Mouse (Mus musculus) cortical plate, adult 2 months (tissue): Measurements from ENCODE around the gene Igtp.

ENCODE experiments used
- CTCF ChIP-seq: fragments of 200-500 bp; IDR thresholded peaks from 2 replicates; pipeline ENCODE4 v1.5.1; 2011; ENCODE audit warnings: mild to moderate bottlenecking, control low read depth, low read length; ENCODE audit not compliant: insufficient read depth; ENCODE audit errors: extremely low read depth
- POLR2A ChIP-seq: fragments of 200-500 bp; IDR thresholded peaks from 2 replicates; pipeline ENCODE4 v1.6.1; 2011; ENCODE audit warnings: mild to moderate bottlenecking, low read length, control low read depth; ENCODE audit not compliant: insufficient read depth; ENCODE audit errors: extremely low read depth

DNA sequence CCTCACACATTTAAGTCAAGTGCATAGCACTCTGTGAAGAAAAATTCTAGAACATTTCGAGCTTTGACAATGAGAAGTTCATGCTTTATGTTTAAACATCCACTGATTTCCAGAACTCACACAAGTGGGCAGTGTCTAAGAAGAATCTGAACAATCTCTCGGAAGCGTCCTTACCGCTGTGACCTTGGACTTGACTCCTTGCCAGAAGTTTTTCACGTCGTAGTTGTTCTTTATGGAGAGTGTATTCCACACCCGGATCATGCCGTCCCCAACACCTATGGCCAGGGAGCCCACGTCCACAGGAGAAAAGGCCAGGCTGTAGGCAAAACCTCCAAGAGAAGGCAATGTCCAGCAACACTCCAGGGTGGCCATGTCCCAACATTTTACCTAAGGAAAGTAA is 43.9 kb upstream of the Igtp start:
- TF ChIP-seq CTCF: no peak
- no peak for TF ChIP-seq POLR2A
